Mouse (Mus musculus): ENCODE measurements around the gene Efcab6. TPM values are rescaled to one million over a fixed set of nuclear protein-coding genes. Genes with fewer than 3 reads are reported as not detected.
"Not testable (repeated sequence)": the region's sequence is repeated elsewhere in the genome, so short reads cannot be mapped to it uniquely, and the experiment has no call there.

Efcab6 gene
- polyA plus RNA-seq (2015; fragmentation: Nextera tagmentation; extraction: Ambion mirVana) = 0.65 and 0.72 TPM in 2 replicates

GRCm38 (mm10) chr15:84065140-84065539 is at the start of gene Efcab6:
Gene Efcab6, minus strand, starts transcription at chr15:84065379.
- Histone ChIP-seq H3K27me3 (replicated peaks; ENCODE audit: control insufficient read depth, insufficient read depth, low read length) (0 out of 2 replicates have a peak, but pooled peaks cover 2% of the 10 kb centered on the region), H3K4me3 (ENCODE audit: low read length) (peak within 1 kb of the TSS; percentile 48), H3K36me3 (ENCODE audit: control insufficient read depth, insufficient read depth, low read length) (no peaks in the 10 kb centered on the region), H3K9me3 (ENCODE audit: control insufficient read depth, low read length) (no peaks in the 10 kb centered on the region), H3K4me2 (ENCODE audit: low read length) (peak within 1 kb of the TSS; percentile 88), H3K27ac (ENCODE audit: low read depth, low read length) (no peak within 1 kb of the TSS), H3K4me1 (ENCODE audit: control insufficient read depth, insufficient read depth, low read depth, low read length) (peaks cover 15% of the 10 kb centered on the region), H3K9ac (ENCODE audit: low read depth, low read length) (peak within 1 kb of the TSS; percentile 60)
- under 1% methylated on average over 29 of the region's 29 CpGs for WGBS
- peak; percentile 82 for ATAC-seq

GRCm38 (mm10) chr15:84113873-84114272 is 48.7 kb upstream of the Efcab6 start:
- H3K4me2 ChIP-seq (ENCODE audit: low read length) = no peak overlapping the region
- ATAC-seq = no peak

GRCm38 (mm10) chr15:84108899-84109298 is 43.7 kb upstream of the Efcab6 start:
- peaks cover 18% of the 10 kb centered on the region for H3K4me1 ChIP-seq (ENCODE audit: control insufficient read depth, insufficient read depth, low read depth, low read length)
- ATAC-seq = no peak
- no peak overlapping the region for H3K9ac ChIP-seq (ENCODE audit: low read depth, low read length)
- H3K27me3 ChIP-seq (replicated peaks; ENCODE audit: control insufficient read depth, insufficient read depth, low read length) = peaks cover 5% of the 10 kb centered on the region; the same call in 1 of the 2 replicates
- H3K36me3 ChIP-seq (ENCODE audit: control insufficient read depth, insufficient read depth, low read length) = no peaks in the 10 kb centered on the region
- H3K4me3 ChIP-seq (ENCODE audit: low read length) = no peak overlapping the region
- H3K4me2 ChIP-seq (ENCODE audit: low read length) = no peak overlapping the region
- no peaks in the 10 kb centered on the region for H3K9me3 ChIP-seq (ENCODE audit: control insufficient read depth, low read length)
- 7% methylated on average over 13 of the region's 13 CpGs for WGBS
- H3K27ac ChIP-seq (ENCODE audit: low read depth, low read length) = no peak overlapping the region

More at GRCm38 (mm10) chr15:84113873-84114272, 48.7 kb upstream of the Efcab6 start:
- no peak overlapping the region for H3K4me3 ChIP-seq (ENCODE audit: low read length)
- H3K36me3 ChIP-seq (ENCODE audit: control insufficient read depth, insufficient read depth, low read length) = no peaks in the 10 kb centered on the region
- no peaks in the 10 kb centered on the region for H3K9me3 ChIP-seq (ENCODE audit: control insufficient read depth, low read length)
- H3K9ac ChIP-seq (ENCODE audit: low read depth, low read length) = no peak overlapping the region
- H3K4me1 ChIP-seq (ENCODE audit: control insufficient read depth, insufficient read depth, low read depth, low read length) = no peaks in the 10 kb centered on the region
- WGBS = 83% methylated on average over 6 of the region's 6 CpGs
- H3K27me3 ChIP-seq (replicated peaks; ENCODE audit: control insufficient read depth, insufficient read depth, low read length) = no peaks in the 10 kb centered on the region; the same call in 1 of the 2 replicates
- no peak overlapping the region for H3K27ac ChIP-seq (ENCODE audit: low read depth, low read length)

- H3K36me3 ChIP-seq (ENCODE audit: control insufficient read depth, insufficient read depth, low read length) = no peaks in the 10 kb centered on the region
- WGBS = 15% methylated on average over 10 of the region's 12 CpGs
- peak; percentile 37 for ATAC-seq
- no peaks in the 10 kb centered on the region for H3K9me3 ChIP-seq (ENCODE audit: control insufficient read depth, low read length)
- peak overlapping the region; percentile 85 for H3K9ac ChIP-seq (ENCODE audit: low read depth, low read length)
- peak overlapping the region; percentile 79 for H3K4me2 ChIP-seq (ENCODE audit: low read length)
- peak overlapping the region; percentile 71 for H3K27ac ChIP-seq (ENCODE audit: low read depth, low read length)
- H3K27me3 ChIP-seq (replicated peaks; ENCODE audit: control insufficient read depth, insufficient read depth, low read length) = peaks cover 5% of the 10 kb centered on the region; the same call in 1 of the 2 replicates
- peaks cover 28% of the 10 kb centered on the region for H3K4me1 ChIP-seq (ENCODE audit: control insufficient read depth, insufficient read depth, low read depth, low read length)
- peak overlapping the region; percentile 73 for H3K4me3 ChIP-seq (ENCODE audit: low read length)
These were observed 40.8 kb upstream of the Efcab6 start for GRCm38 (mm10) chr15:84105924-84106500.

- H3K4me1 ChIP-seq (ENCODE audit: control insufficient read depth, insufficient read depth, low read depth, low read length) = peaks cover 28% of the 10 kb centered on the region
- ATAC-seq = peak; percentile 68
- 2% methylated on average over 70 of the region's 77 CpGs for WGBS
- peak within 1 kb of the TSS; percentile 85 for H3K9ac ChIP-seq (ENCODE audit: low read depth, low read length)
- peaks cover 5% of the 10 kb centered on the region; the same call in 1 of the 2 replicates for H3K27me3 ChIP-seq (replicated peaks; ENCODE audit: control insufficient read depth, insufficient read depth, low read length)
- H3K4me2 ChIP-seq (ENCODE audit: low read length) = peak within 1 kb of the TSS; percentile 79
- peak within 1 kb of the TSS; percentile 71 for H3K27ac ChIP-seq (ENCODE audit: low read depth, low read length)
- H3K4me3 ChIP-seq (ENCODE audit: low read length) = peak within 1 kb of the TSS; percentile 73
- H3K9me3 ChIP-seq (ENCODE audit: control insufficient read depth, low read length) = no peaks in the 10 kb centered on the region
- no peaks in the 10 kb centered on the region for H3K36me3 ChIP-seq (ENCODE audit: control insufficient read depth, insufficient read depth, low read length)
These were observed 40.1 kb upstream of the Efcab6 start, which contains the start of gene Sult4a1 for GRCm38 (mm10) chr15:84105105-84105923. Gene Sult4a1, minus strand, starts transcription at chr15:84105754.

GRCm38 (mm10) chr15:84104626-84105025 is 39.4 kb upstream of the Efcab6 start:
- peak overlapping the region; percentile 85 for H3K9ac ChIP-seq (ENCODE audit: low read depth, low read length)
- H3K27ac ChIP-seq (ENCODE audit: low read depth, low read length) = no peak overlapping the region
- H3K4me3 ChIP-seq (ENCODE audit: low read length) = peak overlapping the region; percentile 73
- peaks cover 28% of the 10 kb centered on the region for H3K4me1 ChIP-seq (ENCODE audit: control insufficient read depth, insufficient read depth, low read depth, low read length)
- ATAC-seq = peak; percentile 4; the same call in 1 of the 2 replicates
- WGBS = 82% methylated on average over 7 of the region's 7 CpGs
- peaks cover 5% of the 10 kb centered on the region; the same call in 1 of the 2 replicates for H3K27me3 ChIP-seq (replicated peaks; ENCODE audit: control insufficient read depth, insufficient read depth, low read length)
- H3K36me3 ChIP-seq (ENCODE audit: control insufficient read depth, insufficient read depth, low read length) = no peaks in the 10 kb centered on the region
- peak overlapping the region; percentile 79 for H3K4me2 ChIP-seq (ENCODE audit: low read length)
- no peaks in the 10 kb centered on the region for H3K9me3 ChIP-seq (ENCODE audit: control insufficient read depth, low read length)

GRCm38 (mm10) chr15:84097536-84097935 is 32.4 kb upstream of the Efcab6 start:
- not testable (repeated sequence) for H3K9ac ChIP-seq (ENCODE audit: low read depth, low read length); H3K4me3 ChIP-seq (ENCODE audit: low read length); H3K9me3 ChIP-seq (ENCODE audit: control insufficient read depth, low read length); H3K27ac ChIP-seq (ENCODE audit: low read depth, low read length); H3K4me2 ChIP-seq (ENCODE audit: low read length); ATAC-seq; H3K27me3 ChIP-seq (replicated peaks; ENCODE audit: control insufficient read depth, insufficient read depth, low read length); H3K4me1 ChIP-seq (ENCODE audit: control insufficient read depth, insufficient read depth, low read depth, low read length); H3K36me3 ChIP-seq (ENCODE audit: control insufficient read depth, insufficient read depth, low read length)
- 88% methylated on average over 15 of the region's 15 CpGs for WGBS

GRCm38 (mm10) chr15:84096051-84096450 is 30.9 kb upstream of the Efcab6 start:
- H3K4me3 ChIP-seq (ENCODE audit: low read length) = no peak overlapping the region
- WGBS = 73% methylated on average over 8 of the region's 8 CpGs

GRCm38 (mm10) chr15:84094921-84095320 is 29.7 kb upstream of the Efcab6 start:
- H3K27ac ChIP-seq (ENCODE audit: low read depth, low read length) = no peak overlapping the region; the same call in 1 of the 2 replicates
- no peaks in the 10 kb centered on the region for H3K9me3 ChIP-seq (ENCODE audit: control insufficient read depth, low read length)
- no peak overlapping the region for H3K9ac ChIP-seq (ENCODE audit: low read depth, low read length)
- WGBS = 62% methylated on average over 7 of the region's 7 CpGs
- no peak overlapping the region for H3K4me3 ChIP-seq (ENCODE audit: low read length)
- H3K36me3 ChIP-seq (ENCODE audit: control insufficient read depth, insufficient read depth, low read length) = peaks cover under 1% of the 10 kb centered on the region; the same call in 1 of the 2 replicates
- no peak overlapping the region for H3K4me2 ChIP-seq (ENCODE audit: low read length)
- peaks cover 3% of the 10 kb centered on the region; the same call in 1 of the 2 replicates for H3K4me1 ChIP-seq (ENCODE audit: control insufficient read depth, insufficient read depth, low read depth, low read length)
- no peak for ATAC-seq
- no peaks in the 10 kb centered on the region for H3K27me3 ChIP-seq (replicated peaks; ENCODE audit: control insufficient read depth, insufficient read depth, low read length)

More at GRCm38 (mm10) chr15:84096051-84096450, 30.9 kb upstream of the Efcab6 start:
- no peaks in the 10 kb centered on the region for H3K27me3 ChIP-seq (replicated peaks; ENCODE audit: control insufficient read depth, insufficient read depth, low read length)
- peak; percentile 75 for ATAC-seq
- H3K4me2 ChIP-seq (ENCODE audit: low read length) = no peak overlapping the region
- H3K9ac ChIP-seq (ENCODE audit: low read depth, low read length) = no peak overlapping the region
- no peaks in the 10 kb centered on the region for H3K9me3 ChIP-seq (ENCODE audit: control insufficient read depth, low read length)
- no peaks in the 10 kb centered on the region for H3K36me3 ChIP-seq (ENCODE audit: control insufficient read depth, insufficient read depth, low read length)
- peak overlapping the region; percentile 27; the same call in 1 of the 2 replicates for H3K27ac ChIP-seq (ENCODE audit: low read depth, low read length)
- H3K4me1 ChIP-seq (ENCODE audit: control insufficient read depth, insufficient read depth, low read depth, low read length) = peaks cover 3% of the 10 kb centered on the region; the same call in 1 of the 2 replicates

Measured in hindbrain, embryonic 16.5 days (tissue).